Mouse (Mus musculus): ENCODE results near the gene Tmed8. TPM values are rescaled to one million over a fixed set of nuclear protein-coding genes. Genes with fewer than 3 reads are reported as not detected.
A peak's percentile ranks its signal among the peaks of the same experiment; 100 is the strongest.
"Not testable (repeated sequence)": the region's sequence is repeated elsewhere in the genome, so short reads cannot be mapped to it uniquely, and the experiment has no call there.

Tmed8 gene
- 22.6 and 23.4 TPM in 2 replicates for total RNA-seq (2021)
- long read RNA-seq, experiment 1, full-length matches to known transcripts, result 3 of 8 reads
- long read RNA-seq, experiment 1, partial matches to known transcripts, result 0 of 8 reads
- long read RNA-seq, experiment 1, other reads (novel, unspliced or antisense), result 5 of 8 reads
- long read RNA-seq, experiment 2, full-length matches to known transcripts, result 2 of 4 reads
- long read RNA-seq, experiment 2, partial matches to known transcripts, result 0 of 4 reads
- long read RNA-seq, experiment 2, other reads (novel, unspliced or antisense), result 2 of 4 reads

DNA sequence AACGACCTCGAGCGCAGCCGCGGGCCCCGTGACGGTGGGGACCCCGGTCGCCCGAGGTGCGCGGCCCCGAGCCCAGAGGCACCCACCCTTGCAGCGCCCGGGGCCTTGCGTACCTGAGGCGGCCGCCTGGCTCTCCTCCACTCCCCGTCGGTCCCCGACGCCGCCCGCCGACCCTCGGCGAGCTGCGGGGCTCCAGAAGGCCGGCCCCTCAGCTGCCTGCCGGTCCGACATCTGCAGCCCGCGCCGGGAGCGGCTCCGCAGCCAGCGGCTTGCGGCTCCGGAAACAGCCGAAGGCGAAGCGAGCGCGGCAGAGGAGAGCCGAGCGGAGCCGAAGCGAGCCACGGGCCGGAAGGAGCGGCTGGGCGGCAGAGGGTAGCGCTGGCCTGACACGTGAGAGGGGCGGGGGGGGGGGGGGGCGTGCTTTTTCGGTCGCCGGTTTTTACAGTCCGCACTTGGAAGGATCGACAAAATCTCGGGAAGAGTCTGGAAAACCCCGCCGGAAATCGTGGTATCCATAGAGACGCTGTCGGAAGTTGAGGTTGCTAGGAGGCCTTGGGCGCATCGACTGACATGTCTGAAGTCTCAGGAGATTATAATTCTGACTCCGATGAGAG lies at the start of gene Tmed8:
TSS of gene Tmed8 (minus strand) at position 482 of the 614 bp plus-strand sequence.
- peak; percentile 89 for DNase-seq

DNA sequence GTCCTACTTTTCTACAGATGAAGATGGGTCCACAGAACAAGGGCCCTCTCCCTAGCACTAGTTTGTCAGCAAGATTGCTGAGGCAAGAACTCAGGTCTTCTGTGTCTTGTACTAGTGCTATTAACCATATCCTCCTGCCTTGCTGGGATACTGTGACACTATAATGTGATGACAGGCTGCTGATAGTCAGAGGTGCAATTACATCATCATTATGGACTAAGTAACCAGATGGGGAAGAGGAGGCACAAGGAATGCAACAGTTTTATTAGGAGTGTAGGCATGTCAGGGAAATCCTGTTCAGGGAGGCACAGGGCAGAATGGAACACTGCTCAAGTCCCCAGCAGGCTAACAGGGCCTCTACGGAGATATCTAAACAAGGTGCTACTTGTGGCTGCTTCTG lies 38.4 kb upstream of the Tmed8 start, which contains the start of gene Noxred1:
TSS of gene Noxred1 (minus strand) at position 101 of the 400 bp plus-strand sequence.
- no peak for DNase-seq

DNA sequence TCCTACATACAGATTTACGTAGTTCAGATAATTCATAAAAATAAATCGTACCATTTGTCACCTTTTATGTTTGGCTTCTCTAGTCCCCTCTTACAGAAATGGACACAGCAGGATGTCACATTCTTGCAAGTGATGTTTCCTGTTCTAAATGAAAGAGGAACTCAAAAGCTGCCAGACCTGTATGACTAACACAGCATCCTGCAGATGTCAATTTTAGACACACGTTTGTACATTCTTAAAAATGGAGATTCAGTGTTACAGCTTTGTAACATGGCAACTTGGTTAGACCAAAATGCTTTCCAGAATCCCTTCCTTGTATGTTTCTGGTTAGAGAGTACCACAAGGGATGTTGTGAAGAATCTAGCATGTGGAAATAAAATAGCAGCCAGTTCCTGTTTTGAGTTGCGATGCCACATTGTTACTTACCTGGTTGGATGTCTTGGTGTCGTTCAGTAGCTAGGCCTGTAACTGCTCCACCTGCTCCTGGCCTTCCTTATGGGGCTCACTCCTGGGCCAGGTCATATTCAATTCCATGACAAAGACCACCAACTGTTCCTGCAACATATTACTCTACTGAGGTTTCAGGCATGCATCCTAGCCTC lies 36.7 kb upstream of the Tmed8 start:
- no peak for DNase-seq

DNA sequence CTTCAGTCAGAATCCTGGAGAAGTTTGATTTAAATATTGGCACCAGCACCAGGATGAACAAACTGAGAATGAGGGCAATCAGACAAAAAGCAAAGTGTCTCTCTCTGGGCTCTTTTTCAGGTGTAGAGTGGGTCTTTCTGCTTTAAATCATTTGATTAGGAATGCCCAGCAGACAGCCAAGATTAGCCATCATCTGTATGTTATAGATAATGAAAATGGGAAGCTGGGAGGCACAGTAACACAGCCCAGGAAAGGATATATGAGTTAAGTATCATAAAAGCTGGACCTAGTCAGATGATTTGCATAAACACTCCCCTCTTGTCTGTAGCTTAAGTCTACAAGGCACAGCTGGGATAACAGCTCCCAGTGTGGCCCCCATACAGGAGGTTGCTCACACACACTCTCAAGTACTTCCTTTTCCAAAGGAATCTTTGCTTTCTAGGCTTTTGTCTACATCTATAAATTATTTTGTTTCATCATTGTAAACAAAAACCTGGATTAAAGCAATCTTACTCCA lies 30.2 kb upstream of the Tmed8 start:
- no peak for DNase-seq

DNA sequence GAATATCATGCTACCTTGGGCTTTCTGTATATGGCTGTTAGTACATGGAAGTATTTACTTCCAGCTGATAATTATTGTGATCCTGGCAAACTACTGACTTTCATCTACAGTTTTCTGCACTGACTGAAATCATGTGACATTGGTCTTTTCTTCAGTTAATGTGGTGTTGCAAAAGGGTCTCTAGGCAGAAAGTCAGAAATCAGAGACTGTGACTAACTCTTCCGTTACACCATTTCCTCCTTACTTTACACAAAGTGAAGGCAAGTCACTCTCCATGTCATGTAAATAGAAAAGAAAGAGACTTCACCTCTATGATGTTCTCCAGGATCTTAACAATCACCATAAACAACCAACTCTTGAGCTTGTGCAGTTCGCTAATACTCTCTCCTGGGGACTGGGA lies 29.4 kb upstream of the Tmed8 start:
- DNase-seq, result no peak

DNA sequence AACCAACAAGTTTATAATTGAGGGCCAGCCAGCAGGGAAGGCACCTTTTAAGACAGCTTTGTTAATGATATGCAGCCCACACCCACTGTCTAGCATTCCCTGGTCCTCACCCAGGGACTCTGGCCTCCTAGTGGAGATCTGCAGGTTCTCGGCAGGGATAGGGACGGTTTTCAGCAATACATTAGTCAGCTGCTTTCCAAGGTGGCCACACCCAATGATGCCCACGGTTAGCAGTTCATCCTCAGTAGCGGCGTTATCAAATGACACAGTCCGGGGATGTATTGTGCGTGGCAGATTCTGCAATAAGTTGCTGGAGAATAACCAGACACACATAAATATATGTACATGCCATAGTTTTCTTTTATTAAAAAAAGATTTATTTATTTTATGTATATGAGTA lies 26.5 kb upstream of the Tmed8 start:
- no peak for DNase-seq

DNA sequence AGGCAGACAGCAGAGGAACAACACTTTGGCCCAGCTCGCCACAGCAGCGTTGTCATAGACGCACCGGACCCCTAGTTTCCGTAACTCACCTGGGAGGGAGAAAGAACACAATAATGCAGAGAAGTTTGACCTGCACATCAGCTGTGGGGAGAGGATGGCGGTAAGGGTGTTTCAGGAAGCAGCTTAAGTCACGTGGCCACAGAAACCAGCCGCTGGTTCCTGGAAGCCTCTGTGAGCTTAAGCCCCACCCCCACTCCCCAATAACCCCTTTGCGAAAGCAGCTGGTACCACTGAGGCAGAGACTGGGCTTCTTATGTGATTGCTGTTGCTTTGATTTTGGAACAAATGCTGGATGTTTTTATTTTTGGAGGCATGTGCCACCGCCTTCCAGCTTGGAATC lies 24.7 kb upstream of the Tmed8 start:
- no peak for DNase-seq

DNA sequence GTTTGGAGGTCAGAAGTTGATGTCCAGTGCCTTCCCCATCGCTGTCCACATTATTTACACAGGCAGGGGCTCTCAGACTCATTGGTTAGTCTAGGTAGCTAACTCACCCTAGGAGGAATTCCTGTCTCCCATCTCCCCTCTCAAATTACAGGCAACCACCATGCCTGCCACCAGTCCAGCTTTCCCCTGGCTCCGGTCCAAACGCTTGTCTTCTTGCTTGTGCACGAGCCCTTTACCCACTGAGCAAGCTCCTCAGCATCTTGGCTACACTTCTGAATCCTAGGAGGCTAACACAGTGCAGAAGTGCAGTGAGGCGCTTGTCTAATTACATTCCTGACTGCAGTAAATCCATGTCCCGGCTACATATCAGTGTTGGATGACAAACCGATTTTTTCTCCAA lies 19.1 kb upstream of the Tmed8 start:
- peak; percentile 20 for DNase-seq

DNA sequence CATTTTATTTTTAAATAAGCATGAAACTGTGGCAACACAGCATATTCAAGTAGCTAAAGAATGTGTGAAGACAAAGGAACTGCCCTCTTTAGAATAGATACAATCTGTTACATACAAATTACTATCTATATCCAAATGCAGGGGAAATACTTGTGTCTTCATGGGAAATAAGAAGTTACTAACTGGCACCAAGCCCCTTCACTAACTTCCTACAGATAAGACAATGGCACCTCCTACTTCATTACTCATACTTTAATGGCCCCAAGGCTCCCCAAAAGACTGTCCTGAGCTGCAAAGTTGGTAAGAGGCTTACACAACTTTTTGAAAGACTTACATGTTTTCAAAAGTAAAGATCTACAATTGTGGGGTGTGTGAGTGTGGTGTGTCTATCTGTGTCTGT lies 17.3 kb upstream of the Tmed8 start:
- DNase-seq, result no peak

DNA sequence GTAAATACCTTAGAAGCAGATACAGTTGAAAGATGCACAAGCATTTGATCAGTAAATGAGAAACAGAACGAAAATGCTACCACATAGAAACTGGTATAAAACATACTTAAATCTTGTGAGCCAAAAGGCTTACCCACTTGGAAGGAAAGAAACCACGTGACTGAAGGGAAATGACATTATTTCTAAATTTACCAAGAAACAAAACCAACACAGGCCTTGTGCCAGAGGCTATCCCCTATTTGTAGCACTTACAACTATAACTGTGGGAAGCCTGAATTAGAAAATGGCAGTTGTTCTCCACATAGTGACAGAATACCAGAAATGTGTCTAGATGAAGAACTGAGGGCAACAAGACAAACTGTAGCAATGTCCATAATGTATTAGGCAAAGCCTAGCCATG lies 15.8 kb upstream of the Tmed8 start:
- DNase-seq, result no peak

DNA sequence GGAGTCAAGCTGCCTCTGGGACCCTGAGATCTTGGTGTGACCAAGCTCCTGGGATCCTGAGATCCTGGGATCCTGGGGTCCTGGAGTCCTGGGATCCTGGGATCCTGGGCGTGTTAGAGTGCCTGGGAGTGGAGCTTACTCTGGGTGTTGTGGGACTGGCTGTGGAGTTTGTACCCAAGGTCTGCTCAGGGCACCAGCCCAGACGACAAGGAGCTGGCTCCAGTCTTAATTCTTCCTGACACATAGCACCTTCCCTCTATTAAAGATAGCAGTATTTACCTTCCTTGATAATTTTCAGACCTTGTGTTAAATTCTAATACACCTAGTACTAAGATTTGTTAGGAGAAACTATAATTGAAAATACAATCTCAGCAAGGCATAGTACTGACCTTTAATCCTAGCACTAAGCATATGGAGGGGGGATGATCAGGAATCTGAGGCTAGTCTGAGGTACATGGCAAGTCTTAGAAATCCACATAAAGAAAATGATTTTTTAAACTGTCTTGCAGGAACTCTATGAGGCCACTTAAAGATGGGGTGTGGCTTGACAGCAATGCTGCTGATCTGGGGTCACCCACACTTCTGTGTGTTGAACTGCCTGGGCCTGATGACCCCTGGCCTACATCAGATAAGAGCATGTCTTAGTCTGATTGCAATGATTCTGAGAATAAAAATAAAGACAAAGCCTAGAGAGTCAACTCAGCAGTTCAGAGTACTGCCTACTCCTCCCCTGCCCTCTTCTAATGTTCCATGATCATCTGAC lies 12.8 kb upstream of the Tmed8 start:
- DNase-seq, result no peak

DNA sequence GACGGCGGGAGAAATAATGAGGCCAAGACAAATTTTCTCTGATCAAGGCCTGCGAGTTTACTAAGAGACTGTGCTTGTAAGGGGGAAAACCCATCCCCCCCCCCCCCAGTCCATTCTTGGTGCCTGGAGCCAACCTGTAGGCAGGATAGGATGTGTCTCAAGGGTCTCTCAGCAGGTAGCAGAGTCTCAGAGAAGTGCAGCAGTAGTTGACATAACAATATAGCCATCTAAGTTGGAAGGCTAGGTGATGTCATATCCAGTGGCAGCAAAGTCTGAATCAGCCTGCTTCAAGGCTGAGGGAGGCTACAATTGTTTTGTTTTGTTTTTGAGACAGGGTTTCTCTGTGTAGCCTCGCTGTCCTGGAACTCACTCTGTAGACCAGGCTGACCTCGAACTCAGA lies 5.5 kb upstream of the Tmed8 start:
- DNase-seq, result not testable (repeated sequence)

DNA sequence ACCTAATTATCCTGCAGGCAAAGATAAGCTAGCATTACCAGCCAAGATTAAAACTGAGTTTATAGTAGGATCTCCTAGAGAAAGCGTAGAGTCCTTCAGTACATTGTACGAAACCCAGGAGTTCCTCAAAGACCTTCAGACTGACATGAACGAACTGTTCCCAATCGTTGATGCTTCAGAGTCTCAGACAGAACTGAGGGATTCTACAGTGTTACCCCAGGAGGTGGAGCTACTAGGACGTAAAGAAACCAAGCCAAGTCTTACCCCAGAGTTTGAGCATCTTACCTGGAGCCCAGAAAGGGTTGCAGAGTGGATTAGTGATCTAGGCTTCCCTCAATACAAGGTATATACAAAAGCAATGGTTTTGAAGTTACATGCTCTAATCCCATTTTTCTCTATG lies 1.4 kb upstream of the Tmed8 start:
- DNase-seq, result no peak

DNA sequence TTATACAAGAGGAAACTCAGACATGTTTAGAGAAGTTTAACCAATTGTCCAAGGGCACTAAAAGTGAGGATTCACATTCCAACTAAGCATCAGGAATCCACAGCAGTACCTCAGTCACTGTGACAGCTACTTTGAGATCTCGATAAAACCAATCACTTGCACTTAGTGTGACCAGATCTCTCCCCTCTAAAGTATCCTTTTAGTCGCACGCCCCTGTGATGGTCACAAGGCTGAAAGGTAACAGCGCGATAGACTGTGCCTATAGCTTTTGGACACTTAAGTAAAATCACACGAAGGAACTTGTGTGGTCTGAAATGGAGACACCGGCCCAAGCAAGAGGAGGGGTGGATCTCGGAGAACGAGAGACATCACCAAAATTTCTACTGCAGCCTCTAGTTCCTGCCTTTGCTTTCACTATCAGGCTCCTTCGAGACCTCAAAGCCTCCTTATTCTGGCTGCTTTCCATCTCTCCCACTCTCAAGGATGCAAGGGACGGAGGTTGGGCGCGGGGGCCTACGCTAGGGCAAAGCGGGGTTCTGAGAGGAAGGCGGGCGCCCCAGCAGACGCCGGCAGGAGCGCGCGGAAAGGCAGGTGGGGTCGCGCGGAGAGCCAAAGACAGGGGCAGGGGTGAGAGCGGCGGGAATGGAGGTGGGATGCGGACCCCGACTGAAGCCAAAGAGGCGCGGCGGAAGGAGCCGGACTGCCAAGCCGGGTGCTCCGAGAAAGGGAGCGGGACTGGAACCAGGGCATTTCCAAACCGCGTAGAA lies 865 bp downstream of the Tmed8 start, which contains the start of gene Samd15:
TSS of gene Samd15 (plus strand) at position 518 of the 767 bp plus-strand sequence.
- DNase-seq, result peak; percentile 63

DNA sequence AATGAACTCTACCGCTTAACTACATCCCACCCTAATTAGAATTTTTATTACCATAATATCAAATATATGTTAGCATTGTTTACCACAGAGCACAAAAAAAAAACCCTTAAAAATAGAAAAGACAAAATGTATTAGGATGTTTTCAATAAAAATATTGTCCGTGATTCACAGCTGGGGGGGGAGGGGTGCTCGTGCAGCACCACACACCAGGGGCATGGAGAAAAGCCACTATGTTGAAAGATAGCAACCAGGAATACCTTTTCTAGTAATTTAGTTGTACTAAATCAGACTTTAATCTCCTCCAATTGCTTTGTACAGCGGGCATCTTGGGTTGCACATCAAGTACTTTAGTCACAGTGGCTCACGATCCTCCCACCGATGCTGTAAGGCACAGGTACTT lies 1.5 kb downstream of the Tmed8 start:
- DNase-seq, result peak; percentile 23

DNA sequence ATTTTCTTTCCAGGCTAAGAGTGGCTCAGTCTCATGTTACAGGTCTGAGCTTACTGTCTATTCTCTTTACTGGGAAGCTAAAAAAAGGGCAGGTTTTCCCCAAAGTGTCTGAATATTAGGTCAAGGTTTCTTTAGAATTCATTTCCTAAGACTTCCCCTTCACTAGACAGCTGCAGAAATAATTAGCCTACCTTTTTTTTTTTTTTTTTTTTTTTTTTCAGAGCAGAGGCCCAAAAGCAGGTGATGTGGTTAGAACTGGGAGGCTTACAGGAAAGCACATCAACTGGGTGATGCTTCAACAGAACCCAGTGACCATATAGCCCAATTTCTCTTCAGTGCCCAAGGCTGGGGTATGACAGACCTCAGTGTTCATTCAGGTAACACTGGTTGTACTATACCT lies 3.9 kb downstream of the Tmed8 start:
- no peak for DNase-seq

DNA sequence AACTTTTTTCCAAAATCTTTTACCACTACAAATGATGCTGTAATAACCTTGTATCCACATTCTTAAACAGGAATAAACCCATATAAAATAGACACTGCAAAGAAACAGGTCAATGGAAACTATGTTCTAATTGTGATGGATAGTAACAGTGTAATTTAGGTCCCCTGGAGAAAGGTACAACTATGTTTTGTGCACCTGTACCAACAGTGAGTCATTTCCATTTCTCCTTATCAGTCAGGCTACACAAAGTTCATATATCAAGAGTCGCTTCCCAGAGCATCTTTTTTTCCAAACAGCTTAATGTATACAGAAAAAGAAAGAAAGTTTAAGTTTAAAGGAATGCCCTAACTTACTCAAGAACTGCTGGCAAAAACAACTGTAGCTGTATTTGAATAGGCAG lies 5.2 kb downstream of the Tmed8 start:
- DNase-seq, result no peak

DNA sequence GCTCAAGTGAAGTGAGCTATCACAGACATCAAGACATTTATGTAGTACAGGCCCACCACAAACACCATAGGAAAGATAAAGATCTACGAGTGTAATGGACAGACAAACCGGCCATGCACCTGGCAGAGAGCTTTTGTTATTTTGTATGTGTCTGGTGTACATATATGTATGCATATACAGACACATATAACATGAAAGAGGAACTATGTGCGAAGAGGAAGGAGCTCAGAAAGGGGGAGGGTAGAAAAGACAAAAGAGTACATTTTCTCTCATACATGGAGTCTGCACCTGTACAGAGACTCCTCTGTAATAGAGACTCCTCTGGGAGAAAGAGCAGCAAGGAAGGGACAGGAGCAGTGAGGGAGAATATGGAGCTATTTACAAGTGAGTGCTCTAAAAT lies 7.2 kb downstream of the Tmed8 start:
- no peak for DNase-seq

DNA sequence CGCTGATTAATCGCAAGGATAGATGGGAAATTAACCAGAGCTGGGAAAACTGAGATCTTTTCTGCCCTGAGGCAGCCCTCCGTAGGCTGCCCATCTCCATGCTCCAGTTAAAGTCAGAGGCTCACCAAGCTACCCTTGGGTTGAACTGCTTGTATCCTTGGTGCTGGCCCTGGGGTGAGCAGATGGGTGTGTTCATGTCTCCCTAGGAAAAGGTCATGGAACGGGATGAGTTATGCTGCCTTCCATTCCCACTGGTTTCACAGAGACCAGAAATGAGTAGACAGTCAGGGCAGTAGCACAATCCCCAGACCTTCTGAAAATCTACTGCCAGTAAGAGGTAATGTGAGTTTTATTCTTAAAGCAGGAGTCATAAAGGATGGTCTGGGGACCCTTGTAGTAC lies 22.6 kb downstream of the Tmed8 start:
- peak; percentile 76 for DNase-seq

DNA sequence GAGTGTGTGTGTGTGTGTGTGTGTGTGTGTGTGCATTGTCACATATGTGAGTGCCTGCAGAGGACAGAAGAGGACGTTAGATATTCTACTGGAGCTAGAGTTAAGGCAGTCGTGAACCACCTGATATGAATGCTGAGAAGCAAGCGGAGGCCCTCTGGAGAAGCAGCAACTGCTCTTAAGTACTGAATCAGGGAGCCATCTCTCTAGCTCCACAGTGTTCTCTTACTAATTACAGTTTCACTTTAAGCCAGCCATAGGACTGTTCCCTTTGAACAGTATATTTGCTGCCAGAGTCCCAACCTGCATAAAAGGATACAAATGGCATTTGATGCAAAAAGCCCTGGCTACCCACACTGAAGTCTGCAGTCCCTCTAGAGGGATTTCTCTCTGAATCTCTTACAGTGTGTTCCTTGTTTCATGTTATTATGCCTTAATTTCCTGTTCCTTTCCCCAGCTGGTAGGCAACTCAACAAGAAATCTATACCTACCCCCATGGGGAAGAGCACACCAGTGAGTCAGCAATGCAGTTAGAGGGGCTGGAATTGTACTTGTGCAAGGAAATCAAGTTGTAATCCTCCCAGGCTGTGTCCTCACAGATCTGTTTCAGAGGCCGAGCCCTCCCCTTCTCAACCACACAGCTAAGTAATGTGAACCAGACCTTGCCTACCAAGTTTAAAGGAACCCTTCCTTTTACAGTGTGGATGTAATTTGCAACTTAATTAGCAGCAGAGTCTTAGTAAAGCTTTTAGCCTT lies 24.9 kb downstream of the Tmed8 start:
- no peak for DNase-seq

DNA sequence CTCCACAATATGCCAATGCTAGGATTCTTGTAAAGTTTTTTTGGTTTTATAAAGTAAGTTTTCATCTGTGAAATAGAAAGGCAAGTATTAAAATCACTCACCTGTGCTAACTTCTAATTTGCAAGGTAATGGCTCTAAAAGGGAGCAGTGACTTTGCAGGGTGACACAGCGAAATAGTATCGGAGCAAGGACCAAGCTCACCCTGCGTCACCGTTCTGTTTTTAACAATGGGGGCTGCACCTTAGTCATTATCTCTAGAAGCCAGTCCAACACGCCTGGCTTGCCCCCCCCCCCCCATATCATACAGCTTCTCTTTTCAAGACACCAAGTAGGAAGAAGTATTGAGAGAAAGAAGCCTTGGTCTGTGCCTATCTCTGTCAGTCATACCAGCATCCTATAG lies 39.4 kb downstream of the Tmed8 start:
- DNase-seq, result no peak

Data from adrenal gland, postnatal 14 days (tissue).